Comparison of ENCODE assay signal across 27 mouse cellular contexts in the genomic region with DNA sequence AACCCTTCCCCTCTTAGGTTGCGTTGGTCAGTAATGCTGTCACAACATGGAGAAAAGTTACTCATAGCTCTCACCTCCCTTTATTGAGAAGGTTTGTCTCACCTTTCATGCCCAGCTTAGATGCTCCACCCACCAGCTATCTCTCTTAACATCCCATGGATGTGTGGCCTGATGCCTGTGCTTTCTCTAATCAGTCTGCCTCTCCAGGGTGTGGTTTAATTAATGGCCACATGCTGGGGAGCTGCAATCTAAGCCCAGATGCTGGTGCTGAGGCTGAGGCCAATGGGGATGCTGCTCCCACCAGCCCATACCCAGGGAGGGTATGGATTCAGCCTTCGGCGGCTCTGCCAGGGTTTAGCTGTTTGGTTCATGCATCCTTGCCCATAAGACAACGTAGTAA. TPM values are rescaled to one million over a fixed set of nuclear protein-coding genes. Genes with fewer than 3 reads are reported as not detected.
A peak's percentile ranks its signal among the peaks of the same experiment; 100 is the strongest.
DNase-seq lines count a peak whose midpoint lies in the region; ATAC-seq and TF ChIP-seq lines count a peak whose summit lies in the region.
"Had no signal": no experiment of that assay in that cellular context is flagged by ENCODE, and none has a peak within 500 bp of the region (broad histone marks: within the 10 kb centered on the region; RNA-seq: fewer than 3 reads in every experiment).

No protein-coding gene starts in this region.

- H3K36me3 ChIP-seq in liver, postnatal 0 days (replicated peaks; ENCODE audit: insufficient read depth, low read length), result no peaks in the 10 kb centered on the region
- no peaks in the 10 kb centered on the region for H3K36me3 ChIP-seq in liver, embryonic 12.5 days
- no peaks in the 10 kb centered on the region for H3K36me3 ChIP-seq in liver, embryonic 15.5 days (replicated peaks)
- no peaks in the 10 kb centered on the region for H3K36me3 ChIP-seq in intestine, embryonic 16.5 days (ENCODE audit: control insufficient read depth, insufficient read depth, low read length)
- H3K36me3 ChIP-seq: embryonic facial prominence, embryonic 10.5 days; embryonic facial prominence, embryonic 13.5 days; forebrain, embryonic 12.5 days; G1E; hindbrain, embryonic 13.5 days had no signal

- H3K4me3 ChIP-seq in liver, postnatal 0 days (ENCODE audit: low read depth, low read length), result no peak overlapping the region
- H3K4me3 ChIP-seq in liver, embryonic 12.5 days, result no peak overlapping the region
- H3K4me3 ChIP-seq in liver, embryonic 15.5 days (replicated peaks), result no peak overlapping the region
- no peak overlapping the region for H3K4me3 ChIP-seq in intestine, embryonic 16.5 days (ENCODE audit: low read length)
- H3K4me3 ChIP-seq: embryonic facial prominence, embryonic 10.5 days; embryonic facial prominence, embryonic 13.5 days; erythroblast, embryonic 14.5 days; forebrain, embryonic 12.5 days; gastrocnemius, adult 2 months; hindbrain, embryonic 13.5 days had no signal

- no peak for ATAC-seq in liver, postnatal 0 days
- peak; percentile 23; the same call in 1 of the 2 replicates for ATAC-seq in liver, embryonic 12.5 days
- peak; percentile 43 for ATAC-seq in liver, embryonic 15.5 days (ENCODE audit: insufficient read depth)
- no peak for ATAC-seq in intestine, embryonic 16.5 days
- ATAC-seq: forebrain, postnatal 0 days; hindbrain, embryonic 16.5 days; Patski had no signal

- intact Hi-C loops in heart, postnatal 14 days (cut with DNase I), result no loop called here

- peak; percentile 25 for DNase-seq in liver
- no peak for DNase-seq in liver, postnatal 0 days
- no peak for DNase-seq in heart, postnatal 14 days
- no peak for DNase-seq in embryo, embryonic 10.5 days (ENCODE audit: low spot score)
- DNase-seq: adrenal gland, postnatal 10 days; adrenal gland, postnatal 36 days; B cell, adult 2 months; cerebellum, adult 11 months; cerebellum, adult 2 months; cerebellum, adult 9-11 months; cerebellum, postnatal 25 days; embryo, embryonic 11 days; forebrain, postnatal 0 days; gastrocnemius, adult 2 months; gastrocnemius, postnatal 14 days had no signal

- TF ChIP-seq CTCF in liver, postnatal 0 days (IDR thresholded peaks at IDR 0.05; ENCODE audit: low read depth), result no peak

- H3K4me1 ChIP-seq in liver, postnatal 0 days (ENCODE audit: insufficient read depth), result peaks cover 19% of the 10 kb centered on the region
- H3K4me1 ChIP-seq in liver, embryonic 12.5 days, result peaks cover 55% of the 10 kb centered on the region
- peaks cover 62% of the 10 kb centered on the region for H3K4me1 ChIP-seq in liver, embryonic 15.5 days (replicated peaks)
- H3K4me1 ChIP-seq in intestine, embryonic 16.5 days (ENCODE audit: control insufficient read depth, insufficient read depth, low read length), result peaks cover 52% of the 10 kb centered on the region

- 0 out of 2 replicates have a peak, but pooled peaks cover 3% of the 10 kb centered on the region for H3K27me3 ChIP-seq in liver, postnatal 0 days (ENCODE audit: insufficient read depth, low read length)
- peaks cover 39% of the 10 kb centered on the region for H3K27me3 ChIP-seq in liver, embryonic 12.5 days (replicated peaks)
- H3K27me3 ChIP-seq in liver, embryonic 15.5 days, result peaks cover 29% of the 10 kb centered on the region
- H3K27me3 ChIP-seq in intestine, embryonic 16.5 days (replicated peaks; ENCODE audit: control insufficient read depth, insufficient read depth, low read length), result no peaks in the 10 kb centered on the region
- H3K27me3 ChIP-seq: forebrain, embryonic 12.5 days; Patski had no signal

- TF ChIP-seq EP300 in liver, postnatal 0 days (IDR thresholded peaks at IDR 0.05; ENCODE audit: low read depth), result no peak

- no peaks in the 10 kb centered on the region for H3K9me3 ChIP-seq in liver, postnatal 0 days (ENCODE audit: low read length)
- H3K9me3 ChIP-seq in liver, embryonic 12.5 days (replicated peaks), result no peaks in the 10 kb centered on the region
- H3K9me3 ChIP-seq in liver, embryonic 15.5 days (replicated peaks), result no peaks in the 10 kb centered on the region
- H3K9me3 ChIP-seq in intestine, embryonic 16.5 days (ENCODE audit: control insufficient read depth, low read length), result no peaks in the 10 kb centered on the region
- H3K9me3 ChIP-seq: embryonic facial prominence, embryonic 10.5 days; embryonic facial prominence, embryonic 13.5 days; forebrain, embryonic 12.5 days; G1E; hindbrain, embryonic 13.5 days had no signal

- no peak overlapping the region for H3K4me2 ChIP-seq in liver, postnatal 0 days (ENCODE audit: low read depth, low read length)
- H3K4me2 ChIP-seq in liver, embryonic 12.5 days, result no peak overlapping the region
- H3K4me2 ChIP-seq in liver, embryonic 15.5 days, result no peak overlapping the region
- no peak overlapping the region for H3K4me2 ChIP-seq in intestine, embryonic 16.5 days (ENCODE audit: low read depth, low read length)
- H3K4me2 ChIP-seq: embryonic facial prominence, embryonic 13.5 days; forebrain, embryonic 12.5 days; heart, embryonic 11.5 days; hindbrain, embryonic 13.5 days had no signal

- 86% methylated on average over 4 of the region's 4 CpGs for WGBS in liver, postnatal 0 days (ENCODE audit: insufficient replicate concordance)
- 81% methylated on average over 4 of the region's 4 CpGs for WGBS in liver, embryonic 12.5 days (ENCODE audit: insufficient replicate concordance)
- 78% methylated on average over 4 of the region's 4 CpGs for WGBS in liver, embryonic 15.5 days (ENCODE audit: insufficient replicate concordance)
- WGBS in intestine, embryonic 16.5 days, result 93% methylated on average over 4 of the region's 4 CpGs

- no peak overlapping the region for H3K27ac ChIP-seq in liver, postnatal 0 days (ENCODE audit: low read depth)
- no peak overlapping the region for H3K27ac ChIP-seq in liver, embryonic 12.5 days
- no peak overlapping the region; the same call in 1 of the 2 replicates for H3K27ac ChIP-seq in liver, embryonic 15.5 days (replicated peaks)
- no peak overlapping the region for H3K27ac ChIP-seq in intestine, embryonic 16.5 days (ENCODE audit: low read length)
- H3K27ac ChIP-seq: embryonic facial prominence, embryonic 10.5 days; embryonic facial prominence, embryonic 13.5 days; forebrain, embryonic 12.5 days; gastrocnemius, adult 2 months; hindbrain, embryonic 13.5 days had no signal

- no peak overlapping the region for H3K9ac ChIP-seq in liver, postnatal 0 days (replicated peaks)
- H3K9ac ChIP-seq in liver, embryonic 12.5 days, result no peak overlapping the region
- no peak overlapping the region for H3K9ac ChIP-seq in liver, embryonic 15.5 days
- no peak overlapping the region for H3K9ac ChIP-seq in intestine, embryonic 16.5 days (ENCODE audit: low read depth, low read length)
- H3K9ac ChIP-seq: embryonic facial prominence, embryonic 13.5 days; forebrain, embryonic 12.5 days; forebrain, postnatal 0 days; hindbrain, embryonic 13.5 days had no signal

RNA-seq across cellular contexts. Expression of a gene that starts 32.4 kb away (rescaled TPM):
- 1.9 and 2.1 TPM in 2 replicates for polyA plus RNA-seq in liver, postnatal 0 days (2015; fragmentation: Nextera tagmentation; extraction: Ambion mirVana)
- polyA plus RNA-seq in liver, embryonic 12.5 days (2016; fragmentation: Nextera tagmentation; extraction: Ambion mirVana), result 5.8 and 7.2 TPM in 2 replicates
- polyA plus RNA-seq in liver, embryonic 15.5 days (2015; fragmentation: Nextera tagmentation; extraction: Ambion mirVana), result 3.0 TPM in 2 replicates
- 10.9 and 11.8 TPM in 2 replicates for polyA plus RNA-seq in intestine, embryonic 16.5 days (2015; fragmentation: Nextera tagmentation; extraction: Ambion mirVana)
- total RNA-seq in heart, postnatal 14 days (2021), result 10 to 100 TPM; 13.2 to 14.8 TPM

Comparison
In these comparisons a context has a peak if more than half of its experiments do, and no peak if none do; other contexts are left out.
1. ATAC-seq: peak in liver, embryonic 12.5 days (single experiment) and liver, embryonic 15.5 days (single experiment); none in liver, postnatal 0 days (single experiment) and intestine, embryonic 16.5 days (single experiment).